ENCODE assay signal across 8 mouse cellular contexts in genomic region chr16:36874583-36875275, GRCm38 (mm10). TPM values are rescaled to one million over a fixed set of nuclear protein-coding genes. Genes with fewer than 3 reads are reported as not detected.
A peak's percentile ranks its signal among the peaks of the same experiment; 100 is the strongest.
DNase-seq lines count a peak whose midpoint lies in the region; ATAC-seq and TF ChIP-seq lines count a peak whose summit lies in the region.

TSS of gene Eaf2 (minus strand) at chr16:36875003.
TSS of gene Golgb1 (plus strand) at chr16:36875140.

- H3K4me1 ChIP-seq in hindbrain, embryonic 13.5 days (replicated peaks), result peaks cover 29% of the 10 kb centered on the region

- no peak for TF ChIP-seq CTCF in Patski (IDR thresholded peaks at IDR 0.05)

- peak; percentile 99 for ATAC-seq in Patski
- peak; percentile 100 for ATAC-seq in hindbrain, embryonic 13.5 days (ENCODE audit: low FRiP score)

- H3K36me3 ChIP-seq in hindbrain, embryonic 13.5 days, result peaks cover 19% of the 10 kb centered on the region

- H3K4me3 ChIP-seq in hindbrain, embryonic 13.5 days, result peak within 1 kb of the TSS; percentile 91

- H3K9ac ChIP-seq in hindbrain, embryonic 13.5 days, result peak within 1 kb of the TSS; percentile 89

- POLR2A ChIA-PET in Patski (lab: Charles Lee), result no interaction called here

- H3K4me2 ChIP-seq in hindbrain, embryonic 13.5 days, result peak within 1 kb of the TSS; percentile 78

- no peaks in the 10 kb centered on the region for H3K9me3 ChIP-seq in hindbrain, embryonic 13.5 days

- peak; percentile 99 for DNase-seq in Patski (ENCODE audit: low read depth, low spot score)
- DNase-seq in cerebellum, postnatal 14 days, result peak; percentile 96
- DNase-seq in frontal cortex, postnatal 14 days (ENCODE audit: low spot score in 2 of 2), result peak; percentile 93 to 99
- peak; percentile 81 for DNase-seq in layer of hippocampus, postnatal 25 days (ENCODE audit: extremely low spot score in 1 of 2, low spot score in 1 of 2)
- DNase-seq in lung, postnatal 25 days (ENCODE audit: low spot score), result peak; percentile 100
- peak; percentile 99 for DNase-seq in retina, embryonic 14.5 days (ENCODE audit: low spot score)
- DNase-seq in thymus, postnatal 4 days, result peak; percentile 94

- in situ Hi-C loops in Patski (cut with MboI; ENCODE audit: low pct_unique_long_range_greater_than_20kb), result no loop called here

- under 1% methylated on average over 43 of the region's 43 CpGs for WGBS in hindbrain, embryonic 13.5 days

- H3K27ac ChIP-seq in hindbrain, embryonic 13.5 days, result peak within 1 kb of the TSS; percentile 87

- no peaks in the 10 kb centered on the region for H3K27me3 ChIP-seq in Patski
- H3K27me3 ChIP-seq in hindbrain, embryonic 13.5 days, result no peaks in the 10 kb centered on the region

- CTCF ChIA-PET in Patski (lab: Charles Lee), result no interaction called here

RNA-seq across cellular contexts. Expression of gene Eaf2, which starts in this region (rescaled TPM):
- polyA plus RNA-seq in Patski (2021), result 1.7 TPM
- 0.36 and 0.52 TPM in 2 replicates for polyA plus RNA-seq in hindbrain, embryonic 13.5 days (2015; fragmentation: Nextera tagmentation; extraction: Ambion mirVana)
- 1 to 10 TPM; 1.0 to 1.2 TPM for total RNA-seq in layer of hippocampus, postnatal 25 days (2021)

RNA-seq across cellular contexts. Expression of gene Golgb1, which starts in this region (rescaled TPM):
- polyA plus RNA-seq in Patski (2021), result 47.0 TPM
- polyA plus RNA-seq in hindbrain, embryonic 13.5 days (2015; fragmentation: Nextera tagmentation; extraction: Ambion mirVana), result 93.7 and 95.3 TPM in 2 replicates
- total RNA-seq in layer of hippocampus, postnatal 25 days (2021), result 10 to 100 TPM; 64.7 to 65.0 TPM

Comparison
In these comparisons a context has a peak if more than half of its experiments do, and no peak if none do; other contexts are left out.
1. Peak in every context shown above with its lines: DNase-seq, ATAC-seq, H3K4me3 ChIP-seq and H3K27ac ChIP-seq.